Mouse (Mus musculus) thymus, adult 2 months (tissue): ENCODE data around the gene Gp5.

ENCODE experiments used
- CTCF ChIP-seq: fragments of 200-500 bp; IDR thresholded peaks from 2 replicates; pipeline ENCODE4 v1.5.1; 2012; ENCODE audit warnings: mild to moderate bottlenecking, control low read depth, low read length, moderate library complexity, borderline replicate concordance; ENCODE audit not compliant: control insufficient read depth, poor library complexity, insufficient read depth; ENCODE audit errors: extremely low read depth
- POLR2A ChIP-seq: fragments of 200-500 bp; IDR thresholded peaks from 2 replicates; pipeline ENCODE4 v1.6.1; 2012; ENCODE audit warnings: mild to moderate bottlenecking, low read length, control low read depth, moderate library complexity; ENCODE audit not compliant: control insufficient read depth, poor library complexity, insufficient read depth; ENCODE audit errors: extremely low read depth

DNA sequence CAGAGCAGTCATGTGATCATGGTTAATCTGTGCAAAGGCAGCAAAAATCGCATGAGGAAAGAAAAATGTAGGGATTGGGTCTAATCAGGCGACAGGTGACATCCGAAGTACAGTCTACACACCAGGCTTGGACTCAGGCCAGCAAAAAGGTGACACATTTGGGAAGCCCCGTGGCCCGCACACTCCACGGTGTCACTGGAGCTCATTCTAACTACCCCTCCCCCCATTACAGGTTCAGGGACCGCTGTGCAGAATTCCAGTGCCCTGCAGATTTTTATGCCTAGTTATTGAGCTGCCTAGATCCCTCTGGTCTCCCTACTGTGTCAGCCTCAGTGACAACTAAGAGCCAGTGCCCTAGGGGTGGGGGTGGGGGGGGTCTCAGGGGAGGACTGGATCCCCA is 13.1 kb downstream of the Gp5 start:
- TF ChIP-seq CTCF, result no peak
- TF ChIP-seq POLR2A, result no peak
